Mouse (Mus musculus): ENCODE measurements around the gene Fut8. TPM values are rescaled to one million over a fixed set of nuclear protein-coding genes. Genes with fewer than 3 reads are reported as not detected.
"Not testable (repeated sequence)": the region's sequence is repeated elsewhere in the genome, so short reads cannot be mapped to it uniquely, and the experiment has no call there.

Gene Fut8
- polyA plus RNA-seq, 1 experiment from 2014 or later, result 10.1 TPM

DNA sequence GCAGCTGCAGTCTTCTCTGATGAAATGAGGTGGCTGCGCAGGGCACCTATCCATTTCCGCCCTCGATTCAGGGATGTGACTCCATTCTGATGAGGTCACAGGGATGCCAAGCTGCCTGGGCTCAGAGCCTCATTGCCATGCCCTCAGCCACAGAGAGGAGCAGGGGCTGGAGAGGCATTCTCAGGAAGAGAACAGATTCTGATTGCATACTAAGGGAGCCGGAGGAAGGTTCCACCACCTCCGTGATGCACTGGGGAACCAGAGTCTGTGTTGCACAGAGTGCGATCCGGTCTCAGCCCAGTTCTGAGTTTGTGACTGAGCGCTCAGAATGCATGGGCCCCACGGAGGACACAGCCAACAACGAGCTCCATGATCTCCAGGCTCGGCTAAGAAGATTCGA lies 279.8 kb downstream of the Fut8 start:
- Histone ChIP-seq H3K9ac (ENCODE audit: low read depth, low read length) (no peak overlapping the region), H3K4me3 (ENCODE audit: low read depth, low read length) (no peak overlapping the region), H3K9me3 (ENCODE audit: control insufficient read depth) (no peaks in the 10 kb centered on the region), H3K4me1 (replicated peaks; ENCODE audit: control insufficient read depth, insufficient read depth, low read length) (no peaks in the 10 kb centered on the region), H3K4me2 (replicated peaks; ENCODE audit: low read depth) (no peak overlapping the region), H3K27ac (ENCODE audit: low read depth, low read length) (no peak overlapping the region), H3K27me3 (replicated peaks; ENCODE audit: control insufficient read depth, insufficient read depth, low read length) (no peaks in the 10 kb centered on the region), H3K36me3 (ENCODE audit: control insufficient read depth, insufficient read depth) (no peaks in the 10 kb centered on the region)
- WGBS, result 90% methylated on average over 12 of the region's 12 CpGs
- TF ChIP-seq CTCF (IDR thresholded peaks at IDR 0.05; ENCODE audit: low read depth), result no peak
- no peak for ATAC-seq

DNA sequence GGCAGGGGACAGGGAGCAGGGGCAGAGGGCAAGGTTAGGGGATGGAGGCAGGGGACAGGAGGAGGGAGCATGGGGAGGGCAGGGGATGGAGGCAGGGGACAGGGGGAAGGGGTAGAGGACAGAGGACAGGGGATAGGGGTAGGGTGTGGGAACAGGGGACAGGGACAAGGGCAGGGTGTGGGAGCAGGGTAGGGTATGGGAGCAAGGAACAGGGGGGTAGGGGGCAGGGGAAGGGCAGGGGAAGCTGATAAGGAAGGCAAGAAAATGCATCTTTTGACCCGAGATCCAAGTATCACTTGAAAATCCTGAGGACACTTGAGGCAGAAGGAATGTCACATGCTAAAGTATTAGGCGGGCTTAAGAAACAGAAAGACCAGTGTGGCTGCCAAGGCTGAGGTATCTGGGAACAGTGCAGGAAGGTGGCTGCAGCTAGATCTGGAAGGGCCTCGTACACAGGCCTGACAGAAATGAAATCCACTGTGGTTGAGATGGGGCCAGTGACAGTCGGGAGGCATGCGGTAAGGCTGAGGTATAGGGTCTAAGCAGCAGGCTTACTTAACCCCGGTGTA lies 281.7 kb downstream of the Fut8 start:
- H3K4me1 ChIP-seq (replicated peaks; ENCODE audit: control insufficient read depth, insufficient read depth, low read length), result no peaks in the 10 kb centered on the region
- H3K36me3 ChIP-seq (ENCODE audit: control insufficient read depth, insufficient read depth), result no peaks in the 10 kb centered on the region
- TF ChIP-seq CTCF (IDR thresholded peaks at IDR 0.05; ENCODE audit: low read depth), result no peak
- WGBS, result 78% methylated on average over 6 of the region's 6 CpGs
- H3K9me3 ChIP-seq (ENCODE audit: control insufficient read depth), result no peaks in the 10 kb centered on the region
- H3K9ac ChIP-seq (ENCODE audit: low read depth, low read length), result no peak overlapping the region
- no peak for ATAC-seq
- H3K4me2 ChIP-seq (replicated peaks; ENCODE audit: low read depth), result no peak overlapping the region
- no peak overlapping the region for H3K27ac ChIP-seq (ENCODE audit: low read depth, low read length)
- no peak overlapping the region for H3K4me3 ChIP-seq (ENCODE audit: low read depth, low read length)
- H3K27me3 ChIP-seq (replicated peaks; ENCODE audit: control insufficient read depth, insufficient read depth, low read length), result no peaks in the 10 kb centered on the region

DNA sequence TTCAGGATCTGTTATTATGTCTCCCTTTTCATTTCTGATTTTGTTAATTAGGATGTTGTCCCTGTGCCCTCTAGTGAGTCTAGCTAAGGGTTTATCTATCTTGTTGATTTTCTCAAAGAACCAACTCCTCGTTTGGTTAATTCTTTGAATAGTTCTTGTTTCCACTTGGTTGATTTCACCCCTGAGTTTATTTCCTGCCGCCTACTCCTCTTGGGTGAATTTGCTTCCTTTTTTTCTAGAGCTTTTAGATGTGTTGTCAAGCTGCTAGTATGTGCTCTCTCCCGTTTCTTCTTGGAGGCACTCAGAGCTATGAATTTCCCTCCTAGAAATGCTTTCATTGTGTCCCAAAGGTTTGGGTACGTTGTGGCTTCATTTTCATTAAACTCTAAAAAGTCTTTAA lies 286.1 kb downstream of the Fut8 start:
- WGBS, result 79% methylated on average over 4 of the region's 4 CpGs
- not testable (repeated sequence) for H3K36me3 ChIP-seq (ENCODE audit: control insufficient read depth, insufficient read depth); H3K27me3 ChIP-seq (replicated peaks; ENCODE audit: control insufficient read depth, insufficient read depth, low read length); H3K9ac ChIP-seq (ENCODE audit: low read depth, low read length); H3K4me3 ChIP-seq (ENCODE audit: low read depth, low read length); ATAC-seq; H3K4me1 ChIP-seq (replicated peaks; ENCODE audit: control insufficient read depth, insufficient read depth, low read length); H3K9me3 ChIP-seq (ENCODE audit: control insufficient read depth); H3K4me2 ChIP-seq (replicated peaks; ENCODE audit: low read depth); H3K27ac ChIP-seq (ENCODE audit: low read depth, low read length)

Data from intestine, postnatal 0 days (tissue).